In the genomic region with DNA sequence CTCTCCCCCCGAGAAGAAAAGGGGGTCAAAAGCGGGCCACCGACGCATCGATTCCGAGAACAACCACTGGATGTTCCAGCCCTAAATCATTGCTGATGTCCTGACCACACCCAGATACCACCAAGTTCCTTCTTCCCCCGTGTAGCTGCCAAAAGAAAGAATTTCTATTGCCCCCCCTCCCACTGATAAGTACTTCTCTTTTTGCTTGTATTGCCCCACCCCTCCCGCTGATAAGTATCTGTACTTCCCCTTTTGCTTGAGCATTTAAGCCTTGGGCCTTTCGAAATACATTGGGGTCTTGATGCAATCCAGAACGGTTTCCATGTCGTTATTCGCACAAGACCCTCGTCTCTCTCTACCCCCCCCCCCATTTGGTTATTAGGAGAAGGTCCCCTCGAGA, we compare ENCODE assay signal across 29 mouse cellular contexts. TPM values are rescaled to one million over a fixed set of nuclear protein-coding genes. Genes with fewer than 3 reads are reported as not detected.
"Had no signal": no experiment of that assay in that cellular context is flagged by ENCODE, and none has a peak within 500 bp of the region (broad histone marks: within the 10 kb centered on the region; RNA-seq: fewer than 3 reads in every experiment).

No protein-coding gene starts in this region.

RNA-seq across cellular contexts. Expression of a gene that starts 15.5 kb away (rescaled TPM):
- total RNA-seq: common myeloid progenitor, adult 5-6 weeks; forebrain, postnatal 0 days; gastrocnemius, adult 18-20 months; gastrocnemius, adult 2 months; gastrocnemius, adult 8-10 months; gastrocnemius, postnatal 14 days; gastrocnemius, postnatal 25 days; gastrocnemius, postnatal 36 days; granulocyte monocyte progenitor cell, adult 5-6 weeks had no signal
- polyA plus RNA-seq: embryonic facial prominence, embryonic 10.5 days; embryonic facial prominence, embryonic 11.5 days; embryonic facial prominence, embryonic 12.5 days; erythroblast, embryonic 14.5 days; forebrain, embryonic 10.5 days; forebrain, embryonic 11.5 days; forebrain, embryonic 12.5 days; forebrain, embryonic 13.5 days; forebrain, embryonic 14.5 days; forebrain, embryonic 15.5 days; forebrain, embryonic 16.5 days; forebrain, postnatal 0 days; heart, embryonic 11.5 days had no signal

RNA-seq across cellular contexts. Expression of a gene that starts 32.4 kb away (rescaled TPM):
- polyA plus RNA-seq: erythroblast, embryonic 14.5 days had no signal

RNA-seq across cellular contexts. Expression of a gene that starts 39.2 kb away (rescaled TPM):
- total RNA-seq: common myeloid progenitor, adult 5-6 weeks; forebrain, postnatal 0 days; gastrocnemius, adult 18-20 months; gastrocnemius, adult 2 months; gastrocnemius, adult 8-10 months; gastrocnemius, postnatal 10 days; gastrocnemius, postnatal 14 days; gastrocnemius, postnatal 25 days; gastrocnemius, postnatal 36 days; gastrocnemius, postnatal 4 days; granulocyte monocyte progenitor cell, adult 5-6 weeks; heart, adult 18-20 months; heart, adult 2 months; heart, adult 8-10 months had no signal
- polyA plus RNA-seq: embryonic facial prominence, embryonic 11.5 days; embryonic facial prominence, embryonic 14.5 days; erythroblast, embryonic 14.5 days; forebrain, embryonic 11.5 days; forebrain, embryonic 13.5 days; forebrain, embryonic 14.5 days; forebrain, embryonic 15.5 days; forebrain, postnatal 0 days; gonadal fat pad, adult 2 months; heart, adult 2 months had no signal

RNA-seq across cellular contexts. Expression of a gene that starts 48.8 kb away (rescaled TPM):
- total RNA-seq: common myeloid progenitor, adult 5-6 weeks; gastrocnemius, adult 18-20 months; gastrocnemius, adult 2 months; gastrocnemius, adult 8-10 months; gastrocnemius, postnatal 10 days; gastrocnemius, postnatal 14 days; gastrocnemius, postnatal 25 days; gastrocnemius, postnatal 36 days; gastrocnemius, postnatal 4 days; granulocyte monocyte progenitor cell, adult 5-6 weeks; heart, adult 2 months had no signal
- polyA plus RNA-seq: embryonic facial prominence, embryonic 10.5 days; embryonic facial prominence, embryonic 11.5 days; embryonic facial prominence, embryonic 12.5 days; embryonic facial prominence, embryonic 13.5 days; erythroblast, embryonic 14.5 days; forebrain, embryonic 10.5 days; heart, embryonic 11.5 days had no signal
